Mouse (Mus musculus): ENCODE results near the gene Pycard.
"Not testable (repeated sequence)": the region's sequence is repeated elsewhere in the genome, so short reads cannot be mapped to it uniquely, and the experiment has no call there.

The Pycard gene

GRCm38 (mm10) chr7:127993341-127993977 lies at the start of gene Pycard:
TSS of gene Pycard (minus strand) at chr7:127993867.
- no peak for DNase-seq (ENCODE audit: low read depth, low spot score)

- not testable (repeated sequence) for DNase-seq (ENCODE audit: low read depth, low spot score)
These were observed 48.6 kb upstream of the Pycard start for GRCm38 (mm10) chr7:128042161-128042820.

DNA sequence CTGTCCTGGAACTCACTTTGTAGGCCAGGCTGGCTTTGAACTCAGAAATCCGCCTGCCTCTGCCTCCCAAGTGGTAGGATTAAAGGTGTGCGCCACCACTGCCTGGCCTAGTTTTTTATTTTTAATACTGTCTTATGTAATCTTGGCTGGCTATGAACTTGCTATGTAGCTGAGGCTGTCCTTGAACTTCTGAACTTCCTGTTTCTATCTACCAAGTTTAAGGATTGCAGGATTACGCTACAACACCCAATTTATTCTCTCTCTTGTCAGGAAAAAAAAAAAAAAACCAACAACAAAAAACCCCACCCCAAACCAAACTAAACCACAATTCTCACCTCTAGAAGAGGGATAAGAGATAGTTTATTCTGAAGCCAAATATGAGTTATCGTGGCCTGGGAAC lies 39.9 kb upstream of the Pycard start:
- DNase-seq (ENCODE audit: low read depth, low spot score): no peak

- DNase-seq (ENCODE audit: low read depth, low spot score): no peak
These were observed 39.3 kb upstream of the Pycard start for GRCm38 (mm10) chr7:128032989-128033293.

- DNase-seq (ENCODE audit: low read depth, low spot score): no peak
These were observed 38.8 kb upstream of the Pycard start for GRCm38 (mm10) chr7:128032290-128032988.

DNA sequence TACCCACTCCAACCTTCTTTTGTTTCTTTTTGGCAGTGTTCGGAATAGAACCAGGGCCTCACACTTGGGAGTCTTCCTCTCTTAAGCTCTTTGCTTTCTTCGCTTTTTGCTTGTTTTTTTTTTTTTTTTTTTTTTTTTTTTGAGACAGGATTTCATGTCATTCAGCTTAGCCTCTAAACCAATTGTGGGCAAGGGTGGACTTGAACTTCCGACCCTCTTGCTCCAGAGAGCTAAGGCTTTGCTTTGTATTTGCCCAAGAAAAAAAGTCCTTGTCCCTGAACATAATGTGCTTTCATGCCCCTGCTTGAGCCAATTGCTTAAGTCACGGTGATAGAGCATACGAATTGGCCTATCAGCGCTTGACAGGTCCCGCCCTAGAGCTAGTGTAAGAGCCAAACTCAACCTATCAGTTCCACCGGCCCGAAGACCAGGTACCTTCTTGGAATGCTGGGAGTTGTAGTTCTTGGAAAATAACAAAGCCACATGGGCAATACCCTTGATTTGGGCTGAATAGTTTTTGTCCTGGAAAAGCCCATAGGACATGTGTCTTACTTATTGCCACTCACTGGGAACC lies 37.8 kb upstream of the Pycard start:
- DNase-seq (ENCODE audit: low read depth, low spot score): no peak

- DNase-seq (ENCODE audit: low read depth, low spot score): no peak
These were observed 31.7 kb upstream of the Pycard start for GRCm38 (mm10) chr7:128025381-128025780.

DNA sequence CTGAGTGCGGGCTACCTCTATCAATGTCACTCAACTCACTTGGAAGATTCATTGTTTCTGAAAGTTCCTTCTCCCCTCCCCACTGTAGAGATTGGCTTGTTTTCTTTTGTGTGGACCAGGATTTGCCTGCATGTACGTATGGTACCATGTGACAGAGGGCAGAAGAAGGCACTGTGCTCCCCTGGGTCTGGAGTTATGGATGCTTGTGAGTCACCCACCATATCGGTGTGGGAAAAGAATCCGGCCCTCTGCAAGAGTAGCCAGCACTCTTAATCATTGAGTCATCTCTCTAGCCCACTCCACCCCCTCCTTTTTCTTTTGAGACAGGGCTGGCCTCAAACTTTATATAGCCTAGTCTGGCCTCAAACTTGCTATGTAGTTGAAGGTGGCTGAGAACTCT lies 31.3 kb upstream of the Pycard start:
- DNase-seq (ENCODE audit: low read depth, low spot score): no peak

DNA sequence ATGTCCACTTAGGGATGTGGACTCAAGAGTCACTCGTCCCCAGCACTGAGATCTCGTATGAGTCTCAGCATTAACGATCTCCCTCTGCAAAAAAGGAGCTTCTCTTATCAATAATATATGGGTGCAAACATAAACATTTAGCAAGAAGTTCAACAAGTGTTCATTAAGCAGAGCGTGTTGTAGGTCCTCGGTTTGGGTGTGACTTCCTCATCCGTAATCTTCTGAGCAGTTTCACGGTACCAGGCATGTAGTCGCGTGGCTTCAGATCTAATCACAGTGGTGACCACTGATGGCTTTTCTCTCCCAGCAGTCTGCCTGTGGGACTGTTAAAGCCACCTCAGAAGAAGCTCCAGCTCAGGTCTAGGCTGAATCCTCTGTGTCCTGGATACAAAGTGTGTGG lies 30.7 kb upstream of the Pycard start:
- no peak for DNase-seq (ENCODE audit: low read depth, low spot score)

- DNase-seq (ENCODE audit: low read depth, low spot score): no peak
These were observed 29.9 kb upstream of the Pycard start for GRCm38 (mm10) chr7:128023565-128023964.

- DNase-seq (ENCODE audit: low read depth, low spot score): no peak
These were observed 29.3 kb upstream of the Pycard start for GRCm38 (mm10) chr7:128022974-128023373.

DNA sequence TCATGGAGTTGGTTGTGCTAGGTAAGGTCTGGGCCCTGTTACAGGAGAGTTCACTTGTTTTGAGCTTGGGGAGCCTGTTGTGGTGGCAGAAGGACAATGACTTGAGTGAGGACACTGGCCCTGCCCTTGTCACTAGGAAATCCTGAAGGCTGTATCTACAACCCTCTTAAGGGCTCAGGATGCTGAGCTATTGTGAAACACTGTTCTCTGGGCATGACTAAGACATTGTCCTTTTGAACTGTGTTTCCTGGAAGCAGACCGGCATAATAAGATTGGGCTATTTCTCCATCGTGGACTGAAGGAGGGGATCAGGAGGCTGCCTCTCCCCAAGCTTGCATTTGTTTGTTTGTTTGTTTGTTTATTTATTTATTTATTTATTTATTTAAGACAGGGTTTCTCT lies 25.5 kb upstream of the Pycard start:
- DNase-seq (ENCODE audit: low read depth, low spot score): no peak

- no peak for DNase-seq (ENCODE audit: low read depth, low spot score)
These were observed 24.6 kb upstream of the Pycard start for GRCm38 (mm10) chr7:128018275-128018674.

DNA sequence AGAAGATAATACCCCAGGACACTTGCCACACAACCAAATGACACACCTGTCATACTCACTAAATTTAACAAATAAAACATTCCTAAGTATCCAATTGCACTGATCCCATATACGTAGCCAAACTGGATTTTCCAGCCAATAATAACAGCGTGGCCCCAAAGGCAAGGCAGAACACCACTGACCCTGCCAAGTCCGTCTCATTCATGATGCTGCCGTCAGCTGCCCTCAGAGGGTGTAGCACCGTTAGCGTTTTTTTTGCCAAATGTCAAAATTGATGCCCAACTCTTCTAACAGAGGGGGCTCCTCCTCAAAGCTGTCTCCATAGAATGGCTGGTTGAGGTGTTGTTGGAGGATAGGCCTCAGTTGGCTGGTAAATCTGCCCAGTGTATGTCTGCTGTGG lies 23.0 kb upstream of the Pycard start:
- no peak for DNase-seq (ENCODE audit: low read depth, low spot score)

DNA sequence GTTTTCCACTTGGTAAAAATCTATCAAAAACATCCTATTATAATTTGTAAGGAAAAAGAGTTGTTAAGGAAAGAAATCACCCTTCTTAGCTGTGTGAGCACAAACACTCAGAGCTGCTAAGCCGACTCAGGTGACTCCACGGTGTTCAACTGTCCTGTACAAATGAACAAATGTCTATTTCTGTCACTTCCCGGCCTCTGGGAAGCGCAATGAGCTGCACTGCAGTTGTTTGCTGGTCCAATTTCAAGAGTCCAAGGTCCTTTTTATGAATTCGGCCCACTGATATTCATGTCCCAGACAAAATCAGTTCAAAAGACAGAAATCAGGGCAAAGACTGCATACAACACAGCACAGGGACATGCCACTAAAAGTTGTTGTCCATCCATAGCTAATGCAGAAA lies 22.5 kb upstream of the Pycard start:
- not testable (repeated sequence) for DNase-seq (ENCODE audit: low read depth, low spot score)

DNA sequence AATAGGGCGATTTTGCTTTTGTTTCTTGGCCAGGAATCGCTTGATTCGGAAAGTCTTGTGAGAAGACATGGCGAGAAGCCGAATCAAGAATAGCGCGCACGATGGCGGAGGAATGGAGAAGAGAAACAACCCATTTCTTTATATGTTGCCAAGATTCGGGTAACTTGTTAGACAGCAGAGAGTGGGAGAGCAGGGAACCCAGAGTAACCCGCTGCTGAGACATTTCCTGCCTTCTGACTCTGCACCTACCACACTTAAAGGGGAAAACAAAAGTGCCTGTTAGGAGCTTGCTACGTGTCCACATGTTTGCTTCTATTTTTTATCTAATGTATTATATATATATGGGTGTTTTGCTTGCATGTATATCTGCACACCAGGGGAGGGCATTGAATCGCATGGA lies 19.4 kb upstream of the Pycard start:
- DNase-seq (ENCODE audit: low read depth, low spot score): no peak

- no peak for DNase-seq (ENCODE audit: low read depth, low spot score)
These were observed 18.6 kb upstream of the Pycard start for GRCm38 (mm10) chr7:128012136-128012780.

- no peak for DNase-seq (ENCODE audit: low read depth, low spot score)
These were observed 16.2 kb upstream of the Pycard start for GRCm38 (mm10) chr7:128009715-128010340.

- no peak for DNase-seq (ENCODE audit: low read depth, low spot score)
These were observed 12.5 kb upstream of the Pycard start for GRCm38 (mm10) chr7:128006193-128006592.

DNA sequence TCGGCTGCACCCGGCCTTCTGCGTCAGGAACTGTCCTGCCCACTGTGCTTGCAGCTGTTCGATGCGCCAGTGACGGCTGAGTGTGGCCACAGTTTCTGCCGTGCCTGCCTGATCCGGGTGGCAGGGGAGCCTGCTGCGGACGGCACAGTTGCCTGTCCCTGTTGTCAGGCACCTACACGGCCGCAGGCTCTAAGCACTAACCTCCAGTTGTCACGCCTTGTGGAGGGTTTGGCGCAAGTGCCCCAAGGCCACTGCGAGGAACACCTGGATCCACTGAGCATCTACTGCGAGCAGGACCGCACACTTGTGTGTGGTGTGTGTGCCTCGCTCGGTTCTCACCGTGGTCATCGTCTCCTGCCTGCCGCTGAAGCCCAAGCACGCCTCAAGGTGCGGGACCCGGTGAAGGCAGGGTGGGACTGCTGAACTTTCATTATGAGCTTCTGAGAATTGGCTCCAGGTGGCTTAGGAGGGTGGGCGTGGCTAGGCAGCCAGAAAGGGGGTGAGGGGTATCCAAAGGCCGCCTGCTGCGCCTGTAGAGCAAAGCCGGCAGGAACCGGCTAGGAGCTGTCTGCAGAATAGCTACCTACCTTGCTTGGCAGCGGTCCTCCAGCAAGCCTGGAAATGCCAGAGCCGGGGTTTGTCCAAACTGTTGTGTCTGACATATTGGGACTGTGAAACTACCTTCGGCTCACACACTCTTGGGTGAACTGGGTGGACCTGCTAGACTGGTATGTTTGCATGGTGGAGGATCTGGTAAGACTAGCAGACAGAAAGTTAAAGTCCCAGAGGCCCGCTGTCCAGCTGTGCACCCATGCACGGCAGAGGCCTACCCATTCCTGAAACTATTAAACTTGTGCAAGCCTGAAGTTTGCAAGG lies 11.1 kb upstream of the Pycard start:
- no peak for DNase-seq (ENCODE audit: low read depth, low spot score)

DNA sequence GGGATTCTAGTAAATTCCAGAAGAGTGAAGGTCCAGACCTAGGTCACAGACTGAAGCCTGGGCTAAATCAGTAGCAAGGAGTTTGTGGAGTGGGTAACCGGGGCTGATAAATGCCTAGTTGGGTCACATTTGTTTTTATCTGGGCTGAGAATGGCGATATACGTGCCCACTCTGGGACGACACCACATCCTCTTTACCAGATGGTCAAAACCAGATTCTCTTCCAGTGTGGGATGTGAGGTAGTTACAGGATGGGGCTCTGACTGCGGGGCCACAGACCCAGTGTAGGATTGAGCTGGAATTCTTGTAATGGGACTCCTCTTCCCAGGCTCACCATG lies 10.5 kb upstream of the Pycard start:
- no peak for DNase-seq (ENCODE audit: low read depth, low spot score)
